Mouse (Mus musculus): ENCODE results near the gene Lpp.

Gene Lpp

GRCm38 (mm10) chr16:24473966-24474365, 80.7 kb downstream of the Lpp start:
- DNase-seq, result no peak

GRCm38 (mm10) chr16:24474781-24475180, 81.5 kb downstream of the Lpp start:
- peak in 1 of 2 experiments; percentile 35 for DNase-seq

GRCm38 (mm10) chr16:24475305-24475947, 82.1 kb downstream of the Lpp start:
- DNase-seq, result peak in 1 of 2 experiments; percentile 36

- no peak for DNase-seq
Measured at GRCm38 (mm10) chr16:24476911-24477401, 83.6 kb downstream of the Lpp start.

- DNase-seq, result peak in 1 of 2 experiments; percentile 10
Measured at GRCm38 (mm10) chr16:24478006-24478405, 84.7 kb downstream of the Lpp start.

GRCm38 (mm10) chr16:24478851-24479250, 85.5 kb downstream of the Lpp start:
- DNase-seq, result no peak

GRCm38 (mm10) chr16:24482648-24483047, 89.3 kb downstream of the Lpp start:
- no peak for DNase-seq

GRCm38 (mm10) chr16:24483527-24484101, 90.3 kb downstream of the Lpp start:
- DNase-seq, result peak; percentile 94 to 96

GRCm38 (mm10) chr16:24487782-24488241, 94.5 kb downstream of the Lpp start:
- DNase-seq, result peak; percentile 49 to 52

- no peak for DNase-seq
Measured at GRCm38 (mm10) chr16:24489516-24490285, 96.4 kb downstream of the Lpp start.

- peak in 1 of 2 experiments; percentile 36 for DNase-seq
Measured at GRCm38 (mm10) chr16:24490751-24491485, 97.6 kb downstream of the Lpp start.

GRCm38 (mm10) chr16:24491486-24491758, 98.1 kb downstream of the Lpp start:
- DNase-seq, result no peak

GRCm38 (mm10) chr16:24492194-24492940, 99.1 kb downstream of the Lpp start:
- no peak for DNase-seq

GRCm38 (mm10) chr16:24494531-24494930, 101.2 kb downstream of the Lpp start:
- no peak for DNase-seq

GRCm38 (mm10) chr16:24495461-24495860, 102.2 kb downstream of the Lpp start:
- DNase-seq, result no peak

- DNase-seq, result no peak
Measured at GRCm38 (mm10) chr16:24496635-24497034, 103.3 kb downstream of the Lpp start.

GRCm38 (mm10) chr16:24497413-24497812, 104.1 kb downstream of the Lpp start:
- no peak for DNase-seq

- no peak for DNase-seq
Measured at GRCm38 (mm10) chr16:24498103-24498659, 104.9 kb downstream of the Lpp start.

- no peak for DNase-seq
Measured at GRCm38 (mm10) chr16:24501197-24501596, 107.9 kb downstream of the Lpp start.

- DNase-seq, result no peak
Measured at GRCm38 (mm10) chr16:24501628-24502294, 108.5 kb downstream of the Lpp start.

- no peak for DNase-seq
Measured at GRCm38 (mm10) chr16:24502295-24502823, 109.1 kb downstream of the Lpp start.

Data from cerebellum, postnatal 25 days (tissue).